ENCODE assay signal across 8 mouse cellular contexts in the genomic region with DNA sequence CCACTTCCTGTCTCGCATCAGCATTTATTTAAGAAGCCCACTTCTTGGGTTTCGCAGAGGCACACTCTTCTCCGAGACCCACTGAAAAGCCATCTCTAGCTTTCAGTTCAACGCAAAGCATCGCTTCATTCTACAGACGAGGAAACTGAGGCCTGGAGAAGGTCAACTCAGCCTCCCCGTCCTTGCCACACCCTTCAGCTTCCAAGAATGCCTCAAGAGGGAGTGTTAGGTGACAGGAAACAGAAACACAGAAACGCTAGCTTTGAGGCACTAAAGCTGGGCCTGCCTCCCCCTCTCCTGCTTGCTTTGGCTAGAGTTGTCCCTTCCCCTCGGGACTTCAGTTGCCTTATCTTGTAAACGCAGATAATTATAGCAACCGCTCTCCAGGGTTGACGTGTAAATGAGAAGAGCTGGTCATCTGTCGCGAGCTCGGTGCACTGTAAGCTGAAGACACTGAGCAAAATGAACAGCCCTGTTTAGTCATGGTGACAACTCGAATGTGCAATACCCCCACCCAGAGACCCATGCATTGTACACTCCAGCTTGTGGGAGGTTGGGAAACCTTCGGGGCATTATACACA. TPM values are rescaled to one million over a fixed set of nuclear protein-coding genes. Genes with fewer than 3 reads are reported as not detected.
DNase-seq lines count a peak whose midpoint lies in the region; ATAC-seq and TF ChIP-seq lines count a peak whose summit lies in the region.

No protein-coding gene starts in this region.

- H3K4me2 ChIP-seq in heart, embryonic 16.5 days (ENCODE audit: low read depth, low read length) = peak overlapping the region; percentile 57
- peak overlapping the region; percentile 67 for H3K4me2 ChIP-seq in liver, embryonic 15.5 days
- peak overlapping the region; percentile 23 for H3K4me2 ChIP-seq in stomach, postnatal 0 days (replicated peaks; ENCODE audit: low read depth)
- H3K4me2 ChIP-seq in forebrain, embryonic 12.5 days = no peak overlapping the region

- peaks cover 12% of the 10 kb centered on the region for H3K36me3 ChIP-seq in heart, embryonic 16.5 days (ENCODE audit: control insufficient read depth, insufficient read depth)
- H3K36me3 ChIP-seq in liver, embryonic 15.5 days (replicated peaks) = peaks cover 37% of the 10 kb centered on the region
- H3K36me3 ChIP-seq in stomach, postnatal 0 days (ENCODE audit: control insufficient read depth, insufficient read depth, low read length) = no peaks in the 10 kb centered on the region; the same call in 1 of the 2 replicates
- H3K36me3 ChIP-seq in forebrain, embryonic 12.5 days (replicated peaks) = peaks cover 35% of the 10 kb centered on the region

- WGBS in heart, embryonic 16.5 days = 14% methylated on average over 17 of the region's 17 CpGs
- WGBS in liver, embryonic 15.5 days (ENCODE audit: insufficient replicate concordance) = 7% methylated on average over 17 of the region's 17 CpGs
- WGBS in stomach, postnatal 0 days = 38% methylated on average over 17 of the region's 17 CpGs
- WGBS in forebrain, embryonic 12.5 days = 78% methylated on average over 17 of the region's 17 CpGs

- H3K27me3 ChIP-seq in heart, embryonic 16.5 days (ENCODE audit: control insufficient read depth, insufficient read depth, low read length) = no peaks in the 10 kb centered on the region
- no peaks in the 10 kb centered on the region for H3K27me3 ChIP-seq in liver, embryonic 15.5 days
- no peaks in the 10 kb centered on the region for H3K27me3 ChIP-seq in stomach, postnatal 0 days (ENCODE audit: control insufficient read depth, insufficient read depth, low read length)
- no peaks in the 10 kb centered on the region for H3K27me3 ChIP-seq in forebrain, embryonic 12.5 days

- peak; percentile 81 for ATAC-seq in heart, embryonic 16.5 days (replicated peaks; ENCODE audit: extremely low read depth, insufficient read depth, low FRiP score)
- peak; percentile 59 for ATAC-seq in liver, embryonic 15.5 days (ENCODE audit: insufficient read depth)
- peak; percentile 28 for ATAC-seq in stomach, postnatal 0 days (ENCODE audit: low FRiP score, low TSS enrichment)
- ATAC-seq in forebrain, embryonic 12.5 days (ENCODE audit: low FRiP score) = no peak

- peak; percentile 35 for DNase-seq in CD4-positive, CD25-positive, alpha-beta regulatory T cell, adult 2 months (ENCODE audit: low read depth, low spot score)
- DNase-seq in ZHBTc4 (ENCODE audit: low read depth, low spot score) = peak; percentile 77
- DNase-seq in stomach, postnatal 0 days (ENCODE audit: low spot score) = no peak
- no peak for DNase-seq in cerebellum, adult 11-12 months
- no peak for DNase-seq in testis, postnatal 10 days (ENCODE audit: low spot score)

- H3K9me3 ChIP-seq in heart, embryonic 16.5 days (replicated peaks; ENCODE audit: control insufficient read depth, low read length) = 0 out of 2 replicates have a peak, but pooled peaks cover 2% of the 10 kb centered on the region
- H3K9me3 ChIP-seq in liver, embryonic 15.5 days (replicated peaks) = no peaks in the 10 kb centered on the region
- H3K9me3 ChIP-seq in stomach, postnatal 0 days (ENCODE audit: control insufficient read depth, low read length) = no peaks in the 10 kb centered on the region
- 0 out of 2 replicates have a peak, but pooled peaks cover 5% of the 10 kb centered on the region for H3K9me3 ChIP-seq in forebrain, embryonic 12.5 days

- H3K4me3 ChIP-seq in heart, embryonic 16.5 days (ENCODE audit: low read length) = peak overlapping the region; percentile 28
- H3K4me3 ChIP-seq in liver, embryonic 15.5 days (replicated peaks) = peak overlapping the region; percentile 29
- H3K4me3 ChIP-seq in stomach, postnatal 0 days (ENCODE audit: low read depth, low read length) = no peak overlapping the region
- H3K4me3 ChIP-seq in forebrain, embryonic 12.5 days (replicated peaks) = no peak overlapping the region

- no peak for TF ChIP-seq CTCF in stomach, postnatal 0 days (IDR thresholded peaks at IDR 0.05; ENCODE audit: low read depth)

- H3K4me1 ChIP-seq in heart, embryonic 16.5 days (ENCODE audit: control insufficient read depth, insufficient read depth, low read length) = peaks cover 43% of the 10 kb centered on the region
- peaks cover 63% of the 10 kb centered on the region for H3K4me1 ChIP-seq in liver, embryonic 15.5 days (replicated peaks)
- no peaks in the 10 kb centered on the region; the same call in 1 of the 2 replicates for H3K4me1 ChIP-seq in stomach, postnatal 0 days (replicated peaks; ENCODE audit: control insufficient read depth, insufficient read depth)
- H3K4me1 ChIP-seq in forebrain, embryonic 12.5 days = no peaks in the 10 kb centered on the region; the same call in 1 of the 2 replicates

- peak overlapping the region; percentile 71 for H3K9ac ChIP-seq in heart, embryonic 16.5 days (ENCODE audit: low read length)
- peak overlapping the region; percentile 36; the same call in 1 of the 2 replicates for H3K9ac ChIP-seq in liver, embryonic 15.5 days
- no peak overlapping the region for H3K9ac ChIP-seq in stomach, postnatal 0 days (ENCODE audit: low read length)
- H3K9ac ChIP-seq in forebrain, embryonic 12.5 days = no peak overlapping the region

- TF ChIP-seq EP300 in stomach, postnatal 0 days (optimal IDR thresholded peaks at IDR 0.05) = no peak

- peak overlapping the region; percentile 96 for H3K27ac ChIP-seq in heart, embryonic 16.5 days (ENCODE audit: low read length)
- peak overlapping the region; percentile 90 for H3K27ac ChIP-seq in liver, embryonic 15.5 days (replicated peaks)
- peak overlapping the region; percentile 56 for H3K27ac ChIP-seq in stomach, postnatal 0 days (replicated peaks)
- no peak overlapping the region; the same call in 1 of the 2 replicates for H3K27ac ChIP-seq in forebrain, embryonic 12.5 days

RNA-seq across cellular contexts. Expression of gene Srrm1, which starts 39.9 kb away (rescaled TPM):
- polyA plus RNA-seq in heart, embryonic 16.5 days (2015; fragmentation: Nextera tagmentation; extraction: Ambion mirVana) = 134 and 145 TPM in 2 replicates
- 86.1 and 108 TPM in 2 replicates for polyA plus RNA-seq in liver, embryonic 15.5 days (2015; fragmentation: Nextera tagmentation; extraction: Ambion mirVana)
- 95.9 and 108 TPM in 2 replicates for polyA plus RNA-seq in stomach, postnatal 0 days (2015; fragmentation: Nextera tagmentation; extraction: Ambion mirVana)
- 272 and 275 TPM in 2 replicates for polyA plus RNA-seq in forebrain, embryonic 12.5 days (2016; fragmentation: Nextera tagmentation; extraction: Ambion mirVana)

RNA-seq across cellular contexts. Expression of gene Clic4, which starts 40.6 kb away (rescaled TPM):
- polyA plus RNA-seq in heart, embryonic 16.5 days (2015; fragmentation: Nextera tagmentation; extraction: Ambion mirVana) = 289 and 296 TPM in 2 replicates
- 110 and 120 TPM in 2 replicates for polyA plus RNA-seq in liver, embryonic 15.5 days (2015; fragmentation: Nextera tagmentation; extraction: Ambion mirVana)
- 69.2 and 73.6 TPM in 2 replicates for polyA plus RNA-seq in stomach, postnatal 0 days (2015; fragmentation: Nextera tagmentation; extraction: Ambion mirVana)
- polyA plus RNA-seq in forebrain, embryonic 12.5 days (2016; fragmentation: Nextera tagmentation; extraction: Ambion mirVana) = 205 and 221 TPM in 2 replicates

Comparison
In these comparisons a context has a peak if more than half of its experiments do, and no peak if none do; other contexts are left out.
1. DNase-seq: peak in CD4-positive, CD25-positive, alpha-beta regulatory T cell, adult 2 months (single experiment) and ZHBTc4 (single experiment); none in stomach, postnatal 0 days (single experiment), cerebellum, adult 11-12 months (single experiment) and testis, postnatal 10 days (single experiment).
2. H3K4me3 ChIP-seq: peak in heart, embryonic 16.5 days (single experiment) and liver, embryonic 15.5 days (single experiment); none in stomach, postnatal 0 days (single experiment) and forebrain, embryonic 12.5 days (single experiment).
3. H3K9ac ChIP-seq: peak in heart, embryonic 16.5 days (single experiment) and liver, embryonic 15.5 days (single experiment); none in stomach, postnatal 0 days (single experiment) and forebrain, embryonic 12.5 days (single experiment).